Mouse (Mus musculus) right cerebral cortex, adult 18-20 months (tissue): ENCODE data around the gene Slc23a4.
A peak's percentile ranks its signal among the peaks of the same experiment; 100 is the strongest.

Experiments used
- DNase-seq: peaks from one replicate; pipeline ENCODE4 v3.0.0; 2022; ENCODE audit warnings: mixed read lengths

The Slc23a4 gene

DNA sequence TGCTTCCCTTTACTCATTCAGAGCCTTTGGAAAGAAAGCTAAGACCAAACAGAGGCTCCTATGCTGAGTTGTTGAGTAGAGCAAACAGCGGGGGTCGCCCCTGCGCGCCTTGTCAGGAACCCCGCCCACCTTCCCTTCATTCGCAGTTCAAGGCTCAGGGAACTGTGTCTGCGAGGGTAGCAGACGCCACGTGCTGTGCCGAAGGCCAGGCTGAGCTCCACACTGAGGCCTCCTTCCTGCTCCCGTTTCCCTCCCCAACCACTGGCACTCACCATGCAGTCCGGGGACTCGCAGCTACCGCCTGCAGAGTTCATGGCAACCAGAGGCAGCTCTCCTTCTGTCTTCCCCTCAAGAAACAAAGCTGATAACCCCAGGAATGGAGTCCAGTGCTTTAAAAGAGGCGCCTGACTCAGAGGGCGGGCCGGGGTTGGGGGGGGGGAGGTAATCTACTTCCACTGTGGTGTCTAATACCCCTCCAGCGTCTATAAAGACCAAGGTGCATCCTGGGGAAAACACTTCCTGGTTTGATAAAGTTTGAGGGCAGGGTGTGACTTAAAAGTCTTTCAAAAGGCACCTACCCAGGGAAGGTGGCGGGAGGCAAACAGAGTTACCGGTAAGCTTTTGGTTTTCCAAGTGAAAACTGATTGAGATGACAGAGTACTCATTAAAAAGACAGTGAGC is at the start of gene Slc23a4:
Gene Slc23a4, minus strand, starts transcription at position 324 of the 681 bp plus-strand sequence.
- DNase-seq: no peak

DNA sequence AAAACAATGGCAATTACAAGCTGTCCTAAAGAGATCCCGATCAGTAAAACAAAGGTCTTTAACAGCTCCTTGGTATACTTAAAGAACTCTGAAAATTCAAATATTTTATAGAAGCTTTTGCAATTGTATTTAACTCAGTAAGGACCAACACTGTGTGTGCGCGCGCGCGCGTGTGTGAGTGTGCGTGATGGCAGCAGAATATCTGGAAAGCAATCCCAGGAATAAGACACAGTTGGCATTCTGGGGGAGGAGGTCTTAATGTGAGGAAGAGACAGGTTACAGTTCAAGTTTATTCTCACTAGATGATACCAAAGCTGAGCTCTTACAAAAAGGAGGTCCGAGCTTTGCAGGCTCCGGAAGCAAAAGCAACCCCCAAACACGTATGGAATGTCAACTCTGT is 45.1 kb upstream of the Slc23a4 start:
- DNase-seq: no peak

DNA sequence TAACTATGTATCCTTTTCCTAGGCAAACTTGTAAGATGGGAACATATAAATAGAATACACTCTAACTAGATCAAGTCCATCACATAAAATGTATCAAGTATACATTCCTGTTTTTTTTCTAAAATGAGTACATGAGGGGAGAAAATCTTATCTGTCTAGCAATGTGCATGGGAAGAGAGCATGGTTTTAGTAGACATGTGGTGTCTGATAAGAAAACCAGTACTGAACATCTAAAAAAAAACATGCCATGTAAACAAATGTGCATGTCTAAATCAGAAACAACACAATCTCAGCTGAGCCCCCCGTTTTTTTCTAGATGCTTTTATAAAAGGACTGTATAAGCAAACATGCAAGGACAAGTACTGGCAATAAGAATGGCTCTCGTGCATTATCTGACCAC is 44.5 kb upstream of the Slc23a4 start:
- no peak for DNase-seq

DNA sequence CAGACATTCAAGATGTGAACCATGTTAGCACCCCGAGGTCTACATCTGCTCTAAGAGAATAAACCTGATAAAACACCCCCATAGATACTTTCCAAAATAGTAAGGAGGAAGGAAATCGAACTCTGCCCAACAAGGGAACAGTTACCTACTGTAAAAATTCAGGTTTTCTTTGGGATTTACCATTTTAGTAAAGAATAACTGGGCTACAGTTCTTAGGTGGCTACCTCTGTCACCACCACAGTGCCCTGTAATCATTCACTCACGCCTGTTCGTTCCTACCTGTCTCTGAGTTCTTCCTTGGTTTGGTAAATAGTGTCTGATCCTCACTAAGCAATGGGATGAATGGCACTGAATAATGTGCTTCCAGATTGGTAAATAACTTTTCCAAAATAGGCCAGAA is 42.6 kb upstream of the Slc23a4 start:
- no peak for DNase-seq

DNA sequence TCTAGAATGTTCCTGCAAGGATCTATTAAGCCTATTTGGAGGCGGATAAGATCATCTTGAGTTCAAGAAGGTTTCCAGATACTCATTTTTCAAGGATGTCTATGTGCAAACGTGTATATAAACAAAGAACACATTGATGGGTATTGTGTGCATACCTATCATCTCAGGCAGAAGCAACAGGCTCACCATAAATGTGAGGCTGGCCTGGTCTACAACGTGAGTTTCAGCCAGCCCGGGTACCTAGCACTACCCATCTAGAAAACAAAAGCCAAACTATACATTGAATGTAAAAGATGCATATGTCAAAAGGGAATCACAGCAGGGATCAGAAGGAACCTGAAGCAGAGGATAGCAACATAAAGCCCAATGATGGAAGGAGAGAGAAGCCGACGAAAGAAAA is 42.0 kb upstream of the Slc23a4 start:
- DNase-seq: no peak

GRCm38 (mm10) chr6:35028023-35028422 is 39.8 kb upstream of the Slc23a4 start:
- no peak for DNase-seq

GRCm38 (mm10) chr6:35027257-35027656 is 39.1 kb upstream of the Slc23a4 start:
- no peak for DNase-seq

DNA sequence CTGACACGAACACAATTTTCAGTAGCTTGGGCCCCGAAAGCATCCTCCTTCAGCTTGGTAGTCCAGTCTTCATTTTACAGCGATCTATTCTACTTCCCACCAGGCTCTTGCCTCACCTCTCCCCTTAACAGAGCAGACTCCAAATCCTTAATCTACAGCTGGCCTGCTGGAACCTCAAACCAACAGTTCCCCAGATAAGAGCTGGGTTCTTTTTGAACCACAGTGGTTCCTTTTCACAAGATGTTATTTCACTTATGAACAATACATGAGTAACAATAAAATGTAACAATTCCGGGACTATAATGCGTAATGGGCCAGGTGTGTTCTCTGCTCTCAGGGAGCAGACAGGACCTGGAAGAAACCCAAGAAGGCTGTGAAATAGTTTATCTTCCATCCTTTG is 28.4 kb upstream of the Slc23a4 start:
- DNase-seq: no peak

- no peak for DNase-seq
Observed at GRCm38 (mm10) chr6:35011953-35012352, 23.7 kb upstream of the Slc23a4 start.

DNA sequence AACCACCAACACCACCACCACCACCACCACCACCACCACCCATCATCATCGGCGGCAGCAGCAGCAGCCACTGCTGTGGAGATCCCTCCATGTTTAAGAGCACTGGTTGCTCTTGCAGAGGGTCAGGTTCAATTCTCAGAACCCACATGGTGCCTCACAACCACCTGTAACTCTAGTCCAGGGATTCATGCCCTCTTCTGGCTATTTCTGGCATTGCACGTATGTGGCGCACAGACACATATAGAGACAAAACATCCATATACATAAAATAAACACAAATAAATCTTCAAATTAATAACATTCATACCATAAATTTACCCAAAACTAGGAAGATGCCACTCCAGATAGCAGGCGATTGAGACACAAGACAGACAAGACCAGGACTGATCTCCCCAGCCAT is 22.5 kb upstream of the Slc23a4 start:
- no peak for DNase-seq

DNA sequence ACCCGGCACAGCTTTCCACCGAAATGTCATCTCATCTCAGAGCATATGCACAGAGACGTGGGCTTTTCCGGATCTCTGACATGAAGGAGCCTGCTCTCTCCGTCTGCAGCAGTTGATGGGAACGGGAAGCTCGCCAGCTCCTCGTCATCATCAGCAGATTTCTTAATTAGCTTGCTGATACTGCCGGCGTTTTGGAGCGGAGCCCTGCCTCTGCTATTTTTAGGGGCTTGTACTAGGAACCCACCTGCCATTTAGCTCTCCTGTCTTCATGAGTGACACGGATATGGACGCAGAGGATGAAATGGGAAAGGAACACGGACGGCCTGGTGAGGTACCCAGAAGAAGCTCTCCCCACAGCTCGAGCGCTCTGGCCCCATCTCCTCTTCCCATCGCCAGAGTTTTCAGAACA is 14.1 kb upstream of the Slc23a4 start:
- peak; percentile 75 for DNase-seq

- peak; percentile 56 for DNase-seq
Observed at GRCm38 (mm10) chr6:34999101-34999500, 10.9 kb upstream of the Slc23a4 start.

DNA sequence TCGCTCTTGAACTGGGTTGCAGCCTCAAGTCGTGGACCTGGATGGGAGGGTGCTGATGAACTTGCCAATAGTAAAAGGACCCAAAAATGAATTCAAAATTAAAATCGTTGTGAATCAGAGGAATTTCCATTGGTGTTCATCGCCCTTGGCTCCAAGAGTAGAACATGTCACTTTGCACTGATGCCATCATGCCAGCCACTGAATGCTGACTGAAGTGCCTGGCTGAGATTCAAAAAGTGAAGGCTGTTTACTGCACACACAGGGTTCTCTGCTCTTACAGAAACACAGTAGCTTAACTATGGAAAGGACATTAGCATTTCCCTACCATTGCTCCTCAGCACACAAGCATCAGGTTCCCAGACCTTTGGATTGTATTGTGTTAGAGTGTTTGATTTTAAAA is 8.3 kb upstream of the Slc23a4 start:
- DNase-seq: no peak

GRCm38 (mm10) chr6:34995265-34995681 is 7.1 kb upstream of the Slc23a4 start:
- peak; percentile 67 for DNase-seq

- no peak for DNase-seq
Observed at GRCm38 (mm10) chr6:34994692-34995091, 6.5 kb upstream of the Slc23a4 start.

DNA sequence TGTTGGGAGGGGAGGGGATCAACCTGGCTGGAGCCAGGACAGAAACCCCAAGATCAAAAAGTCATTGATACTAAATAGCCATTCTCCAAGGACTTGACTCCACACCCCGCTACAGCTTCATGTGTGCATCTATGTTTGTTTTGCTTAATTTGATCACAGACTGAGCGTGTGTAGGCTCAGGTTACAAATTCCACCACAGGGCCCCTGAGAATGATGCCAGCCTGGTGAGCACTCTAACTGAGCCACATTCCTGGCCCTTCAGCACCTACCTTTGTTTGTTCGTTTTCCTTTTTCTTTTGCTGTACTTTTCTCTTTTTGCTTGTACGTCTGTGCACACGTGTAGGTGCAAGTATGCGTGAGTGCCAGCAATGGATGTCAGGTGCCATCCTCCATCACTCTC is 1.1 kb upstream of the Slc23a4 start:
- no peak for DNase-seq

DNA sequence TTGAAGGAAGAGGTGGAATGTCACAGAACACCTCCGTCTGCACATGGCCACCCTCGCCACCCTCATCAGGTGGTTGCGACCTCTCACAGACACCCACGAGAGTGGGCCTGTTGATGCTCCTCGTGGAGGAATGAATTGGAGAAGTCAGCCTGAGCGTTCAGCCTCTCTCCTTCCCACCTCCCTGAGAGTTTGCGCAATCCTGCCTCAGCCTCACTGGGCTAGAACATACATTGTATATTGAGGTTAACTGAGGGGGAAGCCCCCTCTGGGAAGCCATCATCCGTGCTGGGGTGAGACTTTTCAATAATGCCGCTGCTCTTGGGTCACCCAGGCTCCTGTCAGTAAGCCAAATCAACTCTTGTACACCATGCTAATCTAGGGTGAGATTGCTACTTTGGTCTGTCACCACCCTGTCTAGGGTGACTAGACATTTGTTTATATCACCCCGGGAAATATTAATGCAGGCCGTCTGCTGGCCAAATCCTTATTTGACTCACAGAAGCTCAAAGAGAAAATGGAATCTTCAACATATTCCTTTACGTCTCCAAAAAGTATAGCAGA is 1.0 kb downstream of the Slc23a4 start:
- DNase-seq: no peak

DNA sequence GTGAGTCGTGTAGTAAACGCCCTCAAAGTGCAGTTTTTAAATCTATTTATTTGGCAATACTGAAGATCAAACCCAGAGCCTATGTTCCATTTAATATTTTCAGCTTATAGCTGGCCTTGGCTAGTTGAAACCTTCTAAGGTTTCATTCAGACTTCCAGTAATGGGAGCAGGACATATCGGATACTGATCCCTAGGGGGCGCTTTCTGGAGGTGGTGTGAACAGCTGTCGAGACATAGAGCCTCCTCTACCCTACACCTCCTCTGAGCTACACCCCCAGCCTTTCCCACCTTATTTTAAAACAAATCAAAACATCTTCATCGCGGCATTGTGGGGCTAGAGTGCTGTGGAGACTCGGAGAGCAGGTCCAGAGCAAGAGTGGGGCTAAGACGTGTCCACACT is 7.5 kb downstream of the Slc23a4 start:
- DNase-seq: no peak

GRCm38 (mm10) chr6:34979291-34979690 is 8.9 kb downstream of the Slc23a4 start:
- DNase-seq: no peak

- DNase-seq: no peak
Observed at GRCm38 (mm10) chr6:34971181-34971580, 17.0 kb downstream of the Slc23a4 start.

- DNase-seq: no peak
Observed at GRCm38 (mm10) chr6:34965819-34966539, 22.2 kb downstream of the Slc23a4 start.

- no peak for DNase-seq
Observed at GRCm38 (mm10) chr6:34964550-34964949, 23.7 kb downstream of the Slc23a4 start.

DNA sequence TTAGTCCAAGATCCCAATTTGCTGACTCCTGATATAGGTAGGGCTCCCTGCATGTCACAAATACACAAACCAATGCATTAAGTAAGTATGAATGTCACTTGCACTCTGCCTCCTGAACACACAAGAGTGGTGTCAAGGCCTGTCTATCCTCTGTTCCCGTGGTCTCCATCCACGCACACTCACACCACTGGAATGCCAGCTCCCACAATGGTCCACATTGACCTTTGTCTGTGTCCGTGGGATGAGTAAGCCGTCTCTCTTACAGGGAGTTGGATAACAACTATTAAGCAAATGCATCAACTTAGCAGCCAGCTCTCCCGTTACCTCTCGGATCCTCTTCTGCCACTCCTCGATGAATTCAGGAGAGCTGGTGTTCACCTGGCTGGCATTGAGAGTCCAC is 29.1 kb downstream of the Slc23a4 start:
- no peak for DNase-seq

DNA sequence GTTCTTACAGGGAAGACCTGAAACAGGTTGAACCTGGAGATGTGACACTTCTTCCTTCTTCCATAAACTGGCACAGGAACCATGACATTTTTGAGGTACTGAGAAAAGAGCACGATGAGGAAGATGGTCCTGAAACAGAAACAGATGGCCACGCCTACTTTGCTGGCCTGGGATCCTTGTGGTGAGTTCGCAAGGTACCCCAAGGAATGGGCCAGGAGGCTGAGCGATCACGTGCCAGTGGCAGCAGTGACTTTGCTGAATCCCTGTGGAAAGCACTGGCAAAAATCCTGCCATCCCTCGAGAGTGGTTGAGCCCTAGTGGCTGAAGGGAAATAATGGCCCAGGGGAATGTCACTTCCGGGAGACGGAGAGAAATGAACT is 32.4 kb downstream of the Slc23a4 start:
- DNase-seq: no peak
